In genomic region chr5:120587940-120588568, GRCm38 (mm10) we compare ENCODE assay signal across 8 mouse cellular contexts. TPM values are rescaled to one million over a fixed set of nuclear protein-coding genes. Genes with fewer than 3 reads are reported as not detected.
A peak's percentile ranks its signal among the peaks of the same experiment; 100 is the strongest.
DNase-seq lines count a peak whose midpoint lies in the region; ATAC-seq and TF ChIP-seq lines count a peak whose summit lies in the region.

No protein-coding gene starts in this region.

- peak overlapping the region; percentile 87 for H3K9ac ChIP-seq in kidney, postnatal 0 days (ENCODE audit: low read depth, low read length)
- H3K9ac ChIP-seq in embryonic facial prominence, embryonic 13.5 days: peak overlapping the region; percentile 88
- peak overlapping the region; percentile 77 for H3K9ac ChIP-seq in intestine, embryonic 14.5 days (ENCODE audit: low read length)

- H3K79me2 ChIP-seq in myocyte (ENCODE audit: control insufficient read depth, insufficient read depth): peaks cover 43% of the 10 kb centered on the region

- WGBS in kidney, postnatal 0 days: under 1% methylated on average over 24 of the region's 29 CpGs
- WGBS in embryonic facial prominence, embryonic 13.5 days: 1% methylated on average over 29 of the region's 29 CpGs
- WGBS in intestine, embryonic 14.5 days: 1% methylated on average over 26 of the region's 29 CpGs

- DNase-seq in kidney, postnatal 0 days (ENCODE audit: low spot score): no peak
- DNase-seq in kidney, postnatal 10 days: no peak
- no peak for DNase-seq in intestine, embryonic 14.5 days (ENCODE audit: low spot score)
- no peak for DNase-seq in cerebellum, adult 11-12 months
- DNase-seq in left cerebral cortex, postnatal 14 days (ENCODE audit: low spot score in 2 of 2): no peak

- peak overlapping the region; percentile 78 for H3K27ac ChIP-seq in kidney, postnatal 0 days
- H3K27ac ChIP-seq in embryonic facial prominence, embryonic 13.5 days: peak overlapping the region; percentile 73
- H3K27ac ChIP-seq in intestine, embryonic 14.5 days (ENCODE audit: low read depth): peak overlapping the region; percentile 69; the same call in 1 of the 2 replicates

- no peak for TF ChIP-seq POLR2A in myocyte (IDR thresholded peaks at IDR 0.05; ENCODE audit: insufficient read length, low read depth)

- intact Hi-C loops in left cerebral cortex, postnatal 14 days (cut with DNase I): loop anchor here (5.0 kb wide), 1 partner anchor 86 kb away; the partner anchor contains the start of gene Plbd2

- no peak for TF ChIP-seq CTCF in kidney, postnatal 0 days (IDR thresholded peaks at IDR 0.05; ENCODE audit: low read depth)

- H3K27me3 ChIP-seq in kidney, postnatal 0 days (ENCODE audit: insufficient read depth, low read length): no peaks in the 10 kb centered on the region
- H3K27me3 ChIP-seq in embryonic facial prominence, embryonic 13.5 days: no peaks in the 10 kb centered on the region
- no peaks in the 10 kb centered on the region for H3K27me3 ChIP-seq in intestine, embryonic 14.5 days (replicated peaks; ENCODE audit: control insufficient read depth, insufficient read depth, low read length)
- no peaks in the 10 kb centered on the region for H3K27me3 ChIP-seq in myocyte (ENCODE audit: control insufficient read depth, insufficient read depth, insufficient read length)

- peaks cover 16% of the 10 kb centered on the region; the same call in 1 of the 2 replicates for H3K36me3 ChIP-seq in kidney, postnatal 0 days (ENCODE audit: insufficient read depth, low read length)
- peaks cover 18% of the 10 kb centered on the region for H3K36me3 ChIP-seq in embryonic facial prominence, embryonic 13.5 days
- peaks cover 20% of the 10 kb centered on the region for H3K36me3 ChIP-seq in intestine, embryonic 14.5 days (ENCODE audit: control insufficient read depth, insufficient read depth, low read length)
- H3K36me3 ChIP-seq in myocyte (ENCODE audit: control insufficient read depth, insufficient read depth): peaks cover 10% of the 10 kb centered on the region

- ATAC-seq in kidney, postnatal 0 days (replicated peaks; ENCODE audit: low FRiP score, low read depth): no peak
- no peak for ATAC-seq in embryonic facial prominence, embryonic 13.5 days (ENCODE audit: insufficient number of reproducible peaks, insufficient read depth, low FRiP score, low TSS enrichment, low read depth)
- ATAC-seq in intestine, embryonic 14.5 days (replicated peaks; ENCODE audit: low FRiP score, low TSS enrichment, low read depth): peak; percentile 7
- ATAC-seq in megakaryocyte progenitor cell, adult 5-6 weeks (replicated peaks; ENCODE audit: poor library complexity): no peak

- H3K4me3 ChIP-seq in kidney, postnatal 0 days (replicated peaks; ENCODE audit: low read depth, low read length): peak overlapping the region; percentile 89
- peak overlapping the region; percentile 84 for H3K4me3 ChIP-seq in embryonic facial prominence, embryonic 13.5 days
- peak overlapping the region; percentile 84 for H3K4me3 ChIP-seq in intestine, embryonic 14.5 days (ENCODE audit: low read depth, low read length)
- peak overlapping the region; percentile 89 for H3K4me3 ChIP-seq in myocyte

- no peaks in the 10 kb centered on the region for H3K9me3 ChIP-seq in kidney, postnatal 0 days (replicated peaks; ENCODE audit: low read length)
- no peaks in the 10 kb centered on the region for H3K9me3 ChIP-seq in embryonic facial prominence, embryonic 13.5 days
- H3K9me3 ChIP-seq in intestine, embryonic 14.5 days (ENCODE audit: control insufficient read depth, low read length): no peaks in the 10 kb centered on the region

- peak overlapping the region; percentile 93 for H3K4me2 ChIP-seq in kidney, postnatal 0 days (ENCODE audit: low read length)
- peak overlapping the region; percentile 98 for H3K4me2 ChIP-seq in embryonic facial prominence, embryonic 13.5 days
- peak overlapping the region; percentile 97 for H3K4me2 ChIP-seq in intestine, embryonic 14.5 days (ENCODE audit: low read length)
- peak overlapping the region; percentile 75 for H3K4me2 ChIP-seq in myocyte (ENCODE audit: low read depth)

- H3K4me1 ChIP-seq in kidney, postnatal 0 days (replicated peaks; ENCODE audit: insufficient read depth, low read length): peaks cover 7% of the 10 kb centered on the region; the same call in 1 of the 2 replicates
- H3K4me1 ChIP-seq in embryonic facial prominence, embryonic 13.5 days: peaks cover 33% of the 10 kb centered on the region
- H3K4me1 ChIP-seq in intestine, embryonic 14.5 days (replicated peaks; ENCODE audit: control insufficient read depth, insufficient read depth, low read length): peaks cover 18% of the 10 kb centered on the region

- H3ac ChIP-seq in myocyte (ENCODE audit: control insufficient read depth, insufficient read length): peak overlapping the region; percentile 12

TF ChIP-seq in myocyte, 11 proteins besides CTCF, POLR2A, EP300 and RAD21:
- TF ChIP-seq MYOD1 (IDR thresholded peaks at IDR 0.05; ENCODE audit: control insufficient read depth in 1 of 3, insufficient read length in 2 of 3, low read depth in 2 of 3): no peak
- no peak for TF ChIP-seq POLR2AphosphoS2 (IDR thresholded peaks at IDR 0.05; ENCODE audit: insufficient read length, low read depth)
- no peak for TF ChIP-seq SRF (IDR thresholded peaks at IDR 0.05; ENCODE audit: control insufficient read depth, insufficient read length, low read depth)
- TF ChIP-seq REST (IDR thresholded peaks at IDR 0.05; ENCODE audit: insufficient read depth, insufficient read length): no peak
- TF ChIP-seq TCF12 (IDR thresholded peaks at IDR 0.05; ENCODE audit: insufficient read depth, poor library complexity, severe bottlenecking): no peak
- no peak for TF ChIP-seq MAX (IDR thresholded peaks at IDR 0.05; ENCODE audit: low read depth)
- TF ChIP-seq TCF3 (IDR thresholded peaks at IDR 0.05; ENCODE audit: insufficient read length, low read depth): no peak
- TF ChIP-seq E2F4 (IDR thresholded peaks at IDR 0.05; ENCODE audit: insufficient read depth): no peak
- TF ChIP-seq CEBPB (IDR thresholded peaks at IDR 0.05; ENCODE audit: insufficient read depth, poor library complexity, severe bottlenecking): no peak
- TF ChIP-seq USF1 (IDR thresholded peaks at IDR 0.05; ENCODE audit: low read depth): no peak
- no peak for TF ChIP-seq MYOG (IDR thresholded peaks at IDR 0.05; ENCODE audit: control insufficient read depth in 1 of 3, insufficient read depth in 1 of 3, insufficient read length in 2 of 3, low read depth in 2 of 3)

RNA-seq across cellular contexts. Expression of gene Tpcn1, which starts 0.4 kb away (rescaled TPM):
- polyA plus RNA-seq in kidney, postnatal 0 days (2015; fragmentation: Nextera tagmentation; extraction: Ambion mirVana): 34.6 and 35.4 TPM in 2 replicates
- 21.0 and 22.3 TPM in 2 replicates for polyA plus RNA-seq in embryonic facial prominence, embryonic 13.5 days (2015; fragmentation: Nextera tagmentation; extraction: Ambion mirVana)
- polyA plus RNA-seq in intestine, embryonic 14.5 days (2014; fragmentation: Nextera tagmentation; extraction: Ambion mirVana): 22.7 and 23.6 TPM in 2 replicates
- polyA plus RNA-seq in myocyte (2012; fragmentation: generic; extraction: Trizol): 88.7 TPM
- total RNA-seq in megakaryocyte progenitor cell, adult 5-6 weeks (2015): 37.0 and 38.8 TPM in 2 replicates
- 15.7 and 17.7 TPM in 2 replicates for total RNA-seq in megakaryocyte progenitor cell, adult 5-6 weeks (2017)
- total RNA-seq in left cerebral cortex, postnatal 14 days (2021): 10 to 100 TPM; 47.7 to 50.0 TPM

RNA-seq across cellular contexts. Expression of gene Iqcd, which starts 0.8 kb away (rescaled TPM):
- 1.1 and 1.4 TPM in 2 replicates for polyA plus RNA-seq in kidney, postnatal 0 days (2015; fragmentation: Nextera tagmentation; extraction: Ambion mirVana)
- 0.60 and 0.80 TPM in 2 replicates for polyA plus RNA-seq in embryonic facial prominence, embryonic 13.5 days (2015; fragmentation: Nextera tagmentation; extraction: Ambion mirVana)
- 0.24 and 0.48 TPM in 2 replicates for polyA plus RNA-seq in intestine, embryonic 14.5 days (2014; fragmentation: Nextera tagmentation; extraction: Ambion mirVana)
- 0.91 TPM for polyA plus RNA-seq in myocyte (2012; fragmentation: generic; extraction: Trizol)
- total RNA-seq in megakaryocyte progenitor cell, adult 5-6 weeks (2015): not detected in 2 replicates
- 0.81 and 1.1 TPM in 2 replicates for total RNA-seq in megakaryocyte progenitor cell, adult 5-6 weeks (2017)
- under 1 TPM; 0.22 to 0.59 TPM for total RNA-seq in left cerebral cortex, postnatal 14 days (2021)

RNA-seq across cellular contexts. Expression of gene Rita1, which starts 24.3 kb away (rescaled TPM):
- 14.3 and 16.3 TPM in 2 replicates for polyA plus RNA-seq in kidney, postnatal 0 days (2015; fragmentation: Nextera tagmentation; extraction: Ambion mirVana)
- 16.2 and 17.6 TPM in 2 replicates for polyA plus RNA-seq in embryonic facial prominence, embryonic 13.5 days (2015; fragmentation: Nextera tagmentation; extraction: Ambion mirVana)
- 8.1 and 9.4 TPM in 2 replicates for polyA plus RNA-seq in intestine, embryonic 14.5 days (2014; fragmentation: Nextera tagmentation; extraction: Ambion mirVana)
- polyA plus RNA-seq in myocyte (2012; fragmentation: generic; extraction: Trizol): 14.7 TPM
- 2.0 and 2.3 TPM in 2 replicates for total RNA-seq in megakaryocyte progenitor cell, adult 5-6 weeks (2015)
- 4.7 and 5.8 TPM in 2 replicates for total RNA-seq in megakaryocyte progenitor cell, adult 5-6 weeks (2017)
- total RNA-seq in left cerebral cortex, postnatal 14 days (2021): 10 to 100 TPM; 31.5 to 32.4 TPM

RNA-seq across cellular contexts. Expression of gene Ddx54, which starts 24.5 kb away (rescaled TPM):
- 34.8 and 38.6 TPM in 2 replicates for polyA plus RNA-seq in kidney, postnatal 0 days (2015; fragmentation: Nextera tagmentation; extraction: Ambion mirVana)
- 45.6 and 46.8 TPM in 2 replicates for polyA plus RNA-seq in embryonic facial prominence, embryonic 13.5 days (2015; fragmentation: Nextera tagmentation; extraction: Ambion mirVana)
- polyA plus RNA-seq in intestine, embryonic 14.5 days (2014; fragmentation: Nextera tagmentation; extraction: Ambion mirVana): 39.3 and 41.0 TPM in 2 replicates
- polyA plus RNA-seq in myocyte (2012; fragmentation: generic; extraction: Trizol): 56.3 TPM
- 11.8 and 13.3 TPM in 2 replicates for total RNA-seq in megakaryocyte progenitor cell, adult 5-6 weeks (2015)
- total RNA-seq in megakaryocyte progenitor cell, adult 5-6 weeks (2017): 34.9 and 35.8 TPM in 2 replicates
- total RNA-seq in left cerebral cortex, postnatal 14 days (2021): 10 to 100 TPM; 44.5 to 48.0 TPM

RNA-seq across cellular contexts. Expression of gene Cfap73, which starts 46.0 kb away (rescaled TPM):
- polyA plus RNA-seq in kidney, postnatal 0 days (2015; fragmentation: Nextera tagmentation; extraction: Ambion mirVana): not detected in 2 replicates
- not detected in 2 replicates for polyA plus RNA-seq in embryonic facial prominence, embryonic 13.5 days (2015; fragmentation: Nextera tagmentation; extraction: Ambion mirVana)
- polyA plus RNA-seq in intestine, embryonic 14.5 days (2014; fragmentation: Nextera tagmentation; extraction: Ambion mirVana): not detected in 2 replicates
- not detected for polyA plus RNA-seq in myocyte (2012; fragmentation: generic; extraction: Trizol)
- total RNA-seq in megakaryocyte progenitor cell, adult 5-6 weeks (2015): not detected in 2 replicates
- not detected in 2 replicates for total RNA-seq in megakaryocyte progenitor cell, adult 5-6 weeks (2017)
- not detected for total RNA-seq in left cerebral cortex, postnatal 14 days (2021)
